Mouse (Mus musculus) fibroblast of lung, adult 2 months (primary cell): ENCODE data around the gene Nek11.

ENCODE experiments used
- DNase-seq: peaks from one replicate; pipeline ENCODE4 v3.0.0-alpha.2; 2011; ENCODE audit warnings: low read depth

Nek11 gene

GRCm38 (mm10) chr9:105395218-105395627 is at the start of gene Nek11, which contains the start of gene Aste1:
TSS of gene Nek11 (minus strand) at chr9:105395524.
TSS of gene Aste1 (plus strand) at chr9:105395392.
- peak; percentile 86 for DNase-seq

GRCm38 (mm10) chr9:105408549-105408948 is 13.2 kb upstream of the Nek11 start:
- DNase-seq: no peak

- DNase-seq: no peak
Measured at GRCm38 (mm10) chr9:105394720-105395119, 604 bp downstream of the Nek11 start.

- no peak for DNase-seq
Measured at GRCm38 (mm10) chr9:105390616-105391015, 4.7 kb downstream of the Nek11 start.

GRCm38 (mm10) chr9:105389289-105389688 is 6.0 kb downstream of the Nek11 start:
- DNase-seq: peak; percentile 10

- DNase-seq: no peak
Measured at GRCm38 (mm10) chr9:105387403-105387802, 7.9 kb downstream of the Nek11 start.

GRCm38 (mm10) chr9:105379533-105380145 is 15.7 kb downstream of the Nek11 start:
- DNase-seq: no peak

GRCm38 (mm10) chr9:105377622-105378021 is 17.7 kb downstream of the Nek11 start:
- no peak for DNase-seq

- DNase-seq: no peak
Measured at GRCm38 (mm10) chr9:105376954-105377530, 18.3 kb downstream of the Nek11 start.

GRCm38 (mm10) chr9:105376411-105376810 is 18.9 kb downstream of the Nek11 start:
- DNase-seq: no peak

GRCm38 (mm10) chr9:105374361-105374760 is 21.0 kb downstream of the Nek11 start:
- DNase-seq: no peak

- DNase-seq: no peak
Measured at GRCm38 (mm10) chr9:105368605-105369004, 26.7 kb downstream of the Nek11 start.

GRCm38 (mm10) chr9:105366199-105366598 is 29.1 kb downstream of the Nek11 start:
- no peak for DNase-seq

GRCm38 (mm10) chr9:105363520-105364231 is 31.6 kb downstream of the Nek11 start:
- DNase-seq: no peak

- DNase-seq: no peak
Measured at GRCm38 (mm10) chr9:105362181-105362580, 33.1 kb downstream of the Nek11 start.

GRCm38 (mm10) chr9:105349034-105349433 is 46.3 kb downstream of the Nek11 start:
- no peak for DNase-seq

GRCm38 (mm10) chr9:105348242-105349031 is 46.9 kb downstream of the Nek11 start:
- no peak for DNase-seq

- no peak for DNase-seq
Measured at GRCm38 (mm10) chr9:105342994-105343656, 52.2 kb downstream of the Nek11 start.

- DNase-seq: no peak
Measured at GRCm38 (mm10) chr9:105342565-105342964, 52.8 kb downstream of the Nek11 start.

GRCm38 (mm10) chr9:105332436-105333016 is 62.8 kb downstream of the Nek11 start:
- no peak for DNase-seq

- DNase-seq: no peak
Measured at GRCm38 (mm10) chr9:105321856-105322255, 73.5 kb downstream of the Nek11 start.
